Mouse (Mus musculus): Measurements from ENCODE around the gene Npvf. TPM values are rescaled to one million over a fixed set of nuclear protein-coding genes. Genes with fewer than 3 reads are reported as not detected.

The Npvf gene
- polyA plus RNA-seq, 1 experiment from 2014 or later, result not detected

GRCm38 (mm10) chr6:50664193-50664592 is 10.0 kb upstream of the Npvf start:
- Histone ChIP-seq H3K4me1 (0 out of 2 replicates have a peak, but pooled peaks cover 9% of the 10 kb centered on the region), H3K27me3 (replicated peaks) (no peaks in the 10 kb centered on the region), H3K9ac (no peak overlapping the region), H3K4me2 (no peak overlapping the region), H3K36me3 (no peaks in the 10 kb centered on the region), H3K9me3 (no peaks in the 10 kb centered on the region), H3K4me3 (no peak overlapping the region), H3K27ac (replicated peaks) (no peak overlapping the region)
- WGBS, result 70% methylated on average over 3 of the region's 3 CpGs
- ATAC-seq (ENCODE audit: extremely low read depth, insufficient number of reproducible peaks, low FRiP score, low TSS enrichment), result no peak

- no peak overlapping the region for H3K4me3 ChIP-seq
- no peaks in the 10 kb centered on the region for H3K27me3 ChIP-seq (replicated peaks)
- WGBS, result 60% methylated on average over 12 of the region's 12 CpGs
- ATAC-seq (ENCODE audit: extremely low read depth, insufficient number of reproducible peaks, low FRiP score, low TSS enrichment), result no peak
- H3K9me3 ChIP-seq, result no peaks in the 10 kb centered on the region
- H3K4me2 ChIP-seq, result no peak overlapping the region
- no peak overlapping the region for H3K9ac ChIP-seq
- H3K36me3 ChIP-seq, result no peaks in the 10 kb centered on the region
- H3K27ac ChIP-seq (replicated peaks), result peak overlapping the region; percentile 32; the same call in 1 of the 2 replicates
- 0 out of 2 replicates have a peak, but pooled peaks cover 9% of the 10 kb centered on the region for H3K4me1 ChIP-seq
Measured at GRCm38 (mm10) chr6:50662925-50663583, 8.8 kb upstream of the Npvf start.

- Histone ChIP-seq H3K36me3 (no peaks in the 10 kb centered on the region), H3K27ac (replicated peaks) (no peak overlapping the region), H3K4me3 (no peak overlapping the region), H3K9ac (no peak overlapping the region), H3K4me2 (no peak overlapping the region), H3K9me3 (no peaks in the 10 kb centered on the region), H3K4me1 (0 out of 2 replicates have a peak, but pooled peaks cover 9% of the 10 kb centered on the region), H3K27me3 (replicated peaks) (no peaks in the 10 kb centered on the region)
- 65% methylated on average over 7 of the region's 7 CpGs for WGBS
- no peak for ATAC-seq (ENCODE audit: extremely low read depth, insufficient number of reproducible peaks, low FRiP score, low TSS enrichment)
Measured at GRCm38 (mm10) chr6:50661729-50662128, 7.5 kb upstream of the Npvf start.

- Histone ChIP-seq H3K4me3 (no peak overlapping the region), H3K27me3 (replicated peaks) (no peaks in the 10 kb centered on the region), H3K9me3 (no peaks in the 10 kb centered on the region), H3K4me1 (0 out of 2 replicates have a peak, but pooled peaks cover 9% of the 10 kb centered on the region), H3K9ac (no peak overlapping the region), H3K27ac (replicated peaks) (no peak overlapping the region), H3K4me2 (no peak overlapping the region), H3K36me3 (no peaks in the 10 kb centered on the region)
- 59% methylated on average over 3 of the region's 3 CpGs for WGBS
- ATAC-seq (ENCODE audit: extremely low read depth, insufficient number of reproducible peaks, low FRiP score, low TSS enrichment), result no peak
Measured at GRCm38 (mm10) chr6:50658466-50658865, 4.2 kb upstream of the Npvf start.

GRCm38 (mm10) chr6:50658018-50658417 is 3.8 kb upstream of the Npvf start:
- Histone ChIP-seq H3K4me2 (no peak overlapping the region), H3K4me1 (0 out of 2 replicates have a peak, but pooled peaks cover 7% of the 10 kb centered on the region), H3K36me3 (no peaks in the 10 kb centered on the region), H3K27me3 (replicated peaks) (no peaks in the 10 kb centered on the region), H3K9me3 (no peaks in the 10 kb centered on the region), H3K4me3 (no peak overlapping the region), H3K9ac (no peak overlapping the region), H3K27ac (replicated peaks) (no peak overlapping the region)
- no peak for ATAC-seq (ENCODE audit: extremely low read depth, insufficient number of reproducible peaks, low FRiP score, low TSS enrichment)
- 78% methylated on average over 5 of the region's 5 CpGs for WGBS

- WGBS, result 91% methylated on average over 1 of the region's 1 CpGs
Measured at GRCm38 (mm10) chr6:50656426-50656825, 2.2 kb upstream of the Npvf start.

GRCm38 (mm10) chr6:50655925-50656324 is 1.7 kb upstream of the Npvf start:
- no peaks in the 10 kb centered on the region for H3K4me1 ChIP-seq
- H3K4me2 ChIP-seq, result no peak overlapping the region
- no peaks in the 10 kb centered on the region for H3K27me3 ChIP-seq (replicated peaks)
- no peak overlapping the region for H3K9ac ChIP-seq
- H3K4me3 ChIP-seq, result no peak overlapping the region
- no peak for ATAC-seq (ENCODE audit: extremely low read depth, insufficient number of reproducible peaks, low FRiP score, low TSS enrichment)
- no peak overlapping the region for H3K27ac ChIP-seq (replicated peaks)
- WGBS, result 84% methylated on average over 3 of the region's 3 CpGs
- H3K9me3 ChIP-seq, result no peaks in the 10 kb centered on the region
- H3K36me3 ChIP-seq, result no peaks in the 10 kb centered on the region

More at GRCm38 (mm10) chr6:50656426-50656825, 2.2 kb upstream of the Npvf start:
- H3K9ac ChIP-seq, result no peak overlapping the region
- no peak overlapping the region for H3K27ac ChIP-seq (replicated peaks)
- H3K36me3 ChIP-seq, result no peaks in the 10 kb centered on the region
- ATAC-seq (ENCODE audit: extremely low read depth, insufficient number of reproducible peaks, low FRiP score, low TSS enrichment), result no peak
- no peaks in the 10 kb centered on the region for H3K9me3 ChIP-seq
- H3K27me3 ChIP-seq (replicated peaks), result no peaks in the 10 kb centered on the region
- no peak overlapping the region for H3K4me2 ChIP-seq
- no peak overlapping the region for H3K4me3 ChIP-seq
- H3K4me1 ChIP-seq, result 0 out of 2 replicates have a peak, but pooled peaks cover under 1% of the 10 kb centered on the region

GRCm38 (mm10) chr6:50647656-50648055 is 6.6 kb downstream of the Npvf start:
- no peak overlapping the region for H3K27ac ChIP-seq (replicated peaks)
- ATAC-seq (ENCODE audit: extremely low read depth, insufficient number of reproducible peaks, low FRiP score, low TSS enrichment), result no peak
- H3K36me3 ChIP-seq, result no peaks in the 10 kb centered on the region
- no peak overlapping the region for H3K4me3 ChIP-seq
- H3K4me2 ChIP-seq, result no peak overlapping the region
- no peaks in the 10 kb centered on the region for H3K27me3 ChIP-seq (replicated peaks)
- H3K9me3 ChIP-seq, result no peaks in the 10 kb centered on the region
- WGBS, result 72% methylated on average over 6 of the region's 6 CpGs
- no peaks in the 10 kb centered on the region for H3K4me1 ChIP-seq
- H3K9ac ChIP-seq, result no peak overlapping the region

- H3K9ac ChIP-seq, result no peak overlapping the region
- H3K27ac ChIP-seq (replicated peaks), result no peak overlapping the region
- WGBS, result 53% methylated on average over 3 of the region's 3 CpGs
- no peaks in the 10 kb centered on the region for H3K9me3 ChIP-seq
- ATAC-seq (ENCODE audit: extremely low read depth, insufficient number of reproducible peaks, low FRiP score, low TSS enrichment), result no peak
- H3K4me1 ChIP-seq, result no peaks in the 10 kb centered on the region
- no peak overlapping the region for H3K4me2 ChIP-seq
- no peaks in the 10 kb centered on the region for H3K27me3 ChIP-seq (replicated peaks)
- H3K36me3 ChIP-seq, result no peaks in the 10 kb centered on the region
- no peak overlapping the region for H3K4me3 ChIP-seq
Measured at GRCm38 (mm10) chr6:50646659-50647058, 7.6 kb downstream of the Npvf start.

- 77% methylated on average over 3 of the region's 3 CpGs for WGBS
- ATAC-seq (ENCODE audit: extremely low read depth, insufficient number of reproducible peaks, low FRiP score, low TSS enrichment), result no peak
- Histone ChIP-seq H3K27me3 (replicated peaks) (no peaks in the 10 kb centered on the region), H3K9ac (no peak overlapping the region), H3K9me3 (no peaks in the 10 kb centered on the region), H3K36me3 (no peaks in the 10 kb centered on the region), H3K4me2 (no peak overlapping the region), H3K4me3 (no peak overlapping the region), H3K27ac (replicated peaks) (no peak overlapping the region), H3K4me1 (peaks cover 1% of the 10 kb centered on the region; the same call in 1 of the 2 replicates)
Measured at GRCm38 (mm10) chr6:50644701-50645100, 9.5 kb downstream of the Npvf start.

- WGBS, result 65% methylated on average over 5 of the region's 5 CpGs
- ATAC-seq (ENCODE audit: extremely low read depth, insufficient number of reproducible peaks, low FRiP score, low TSS enrichment), result no peak
- Histone ChIP-seq H3K4me3 (no peak overlapping the region), H3K27ac (replicated peaks) (no peak overlapping the region), H3K4me2 (no peak overlapping the region), H3K27me3 (replicated peaks) (no peaks in the 10 kb centered on the region), H3K9me3 (no peaks in the 10 kb centered on the region), H3K9ac (no peak overlapping the region), H3K36me3 (no peaks in the 10 kb centered on the region), H3K4me1 (peaks cover 7% of the 10 kb centered on the region; the same call in 1 of the 2 replicates)
Measured at GRCm38 (mm10) chr6:50641898-50642297, 12.3 kb downstream of the Npvf start.

- no peak overlapping the region for H3K4me3 ChIP-seq
- H3K27ac ChIP-seq (replicated peaks), result no peak overlapping the region
- H3K4me2 ChIP-seq, result no peak overlapping the region
- whole genome bisulfite sequencing, result 79% methylated on average over 4 of the region's 4 CpGs
- no peaks in the 10 kb centered on the region for H3K9me3 ChIP-seq
- no peak for ATAC-seq (ENCODE audit: extremely low read depth, insufficient number of reproducible peaks, low FRiP score, low TSS enrichment)
- peaks cover 7% of the 10 kb centered on the region; the same call in 1 of the 2 replicates for H3K4me1 ChIP-seq
- H3K36me3 ChIP-seq, result no peaks in the 10 kb centered on the region
- no peak overlapping the region for H3K9ac ChIP-seq
- no peaks in the 10 kb centered on the region for H3K27me3 ChIP-seq (replicated peaks)
Measured at GRCm38 (mm10) chr6:50640377-50640776, 13.9 kb downstream of the Npvf start.

Data from heart, embryonic 13.5 days (tissue).